Mouse (Mus musculus): Measurements from ENCODE around the gene Fhl4.

Gene Fhl4
- long read RNA-seq, experiment 1, partial matches to known transcripts: 0 of 1 reads
- long read RNA-seq, experiment 1, other reads (novel, unspliced or antisense): 1 of 1 reads
- long read RNA-seq, experiment 2: 0 reads

DNA sequence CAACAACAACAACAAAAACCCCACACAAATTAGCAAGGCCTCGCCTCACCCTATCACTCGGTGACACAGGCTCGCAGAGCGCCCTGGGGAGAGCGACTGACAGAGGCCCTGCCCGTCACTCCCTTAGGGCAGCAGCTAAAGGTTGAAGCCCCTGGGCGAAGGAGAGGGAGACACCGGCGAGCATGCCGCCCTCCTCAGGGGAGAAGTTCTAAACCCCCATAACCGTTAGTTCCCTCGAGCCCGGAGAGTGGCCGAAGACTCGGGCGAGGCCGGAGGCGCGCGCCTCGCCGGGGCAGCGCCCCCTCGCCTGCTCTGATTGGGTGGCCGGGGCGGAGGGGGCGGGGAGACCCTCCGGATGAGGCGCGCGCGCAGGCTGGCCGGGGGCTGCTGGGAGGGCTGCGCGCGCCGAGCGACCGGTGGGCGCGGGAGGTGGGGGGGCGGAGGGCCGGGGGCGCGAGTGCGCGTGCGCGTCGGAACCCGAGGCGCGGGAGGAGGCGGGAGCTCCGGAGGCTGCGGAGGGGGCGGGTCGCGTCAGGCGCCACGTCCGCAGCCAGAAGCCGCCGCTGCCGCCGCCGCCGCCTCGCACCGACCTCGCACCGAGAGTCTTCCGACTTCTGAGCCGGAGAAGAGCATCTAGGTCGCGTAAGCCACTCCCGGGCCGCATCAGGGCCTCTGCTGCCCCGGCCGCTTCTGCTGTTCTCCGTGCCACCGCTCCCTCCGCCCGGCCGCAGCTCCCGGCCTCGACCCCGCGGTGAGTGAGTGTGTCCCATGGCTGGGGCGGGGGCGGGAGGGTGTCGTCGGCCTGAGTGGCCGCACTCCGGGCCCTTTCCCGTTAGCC is at the start of gene Fhl4, which contains the start of gene Tmem263:
Fhl4 (minus strand) TSS at position 249 of the 838 bp plus-strand sequence.
Tmem263 (plus strand) TSS at position 381 of the 838 bp plus-strand sequence.
- intact Hi-C loops (cut with DNase I): no loop called here

DNA sequence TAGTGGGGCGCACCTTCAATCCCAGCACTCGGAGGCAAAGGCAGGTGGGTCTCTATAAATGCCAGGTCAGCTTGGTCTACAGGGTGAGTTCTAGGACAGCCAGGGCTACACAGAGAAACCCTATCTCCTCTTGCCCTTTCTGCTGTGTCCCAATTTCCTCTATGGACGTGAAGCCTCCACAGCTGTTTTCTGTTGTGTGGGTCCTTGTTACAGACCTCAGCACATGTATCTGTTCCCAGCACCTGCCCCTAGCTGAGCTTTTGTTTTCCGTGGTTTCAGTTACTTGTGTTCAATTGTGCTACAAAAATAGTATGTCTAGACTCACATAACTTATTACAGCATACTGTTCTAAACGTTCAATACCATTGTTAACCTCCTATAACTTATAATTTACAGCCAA is 46.9 kb upstream of the Fhl4 start:
- intact Hi-C loops (cut with DNase I): no loop called here

DNA sequence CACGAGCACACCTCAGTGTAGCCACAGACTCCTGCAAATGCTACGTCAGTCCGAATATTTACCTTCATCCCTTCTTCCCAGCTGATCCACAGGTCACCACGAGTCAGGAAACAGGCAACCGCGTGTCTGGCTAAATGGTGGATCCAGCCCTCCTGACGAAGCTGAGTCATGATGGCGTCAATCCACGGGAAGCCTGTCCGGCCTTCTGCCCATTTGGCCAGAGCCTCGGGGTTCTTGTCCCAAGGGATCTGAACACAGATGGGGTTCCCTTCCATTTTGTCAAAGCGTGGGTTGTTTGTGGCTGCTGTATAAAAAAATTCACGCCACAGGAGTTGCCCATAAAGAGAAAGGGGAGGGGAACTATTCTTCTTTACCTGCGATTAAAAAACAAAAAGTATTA is 44.0 kb upstream of the Fhl4 start:
- intact Hi-C loops (cut with DNase I): no loop called here

DNA sequence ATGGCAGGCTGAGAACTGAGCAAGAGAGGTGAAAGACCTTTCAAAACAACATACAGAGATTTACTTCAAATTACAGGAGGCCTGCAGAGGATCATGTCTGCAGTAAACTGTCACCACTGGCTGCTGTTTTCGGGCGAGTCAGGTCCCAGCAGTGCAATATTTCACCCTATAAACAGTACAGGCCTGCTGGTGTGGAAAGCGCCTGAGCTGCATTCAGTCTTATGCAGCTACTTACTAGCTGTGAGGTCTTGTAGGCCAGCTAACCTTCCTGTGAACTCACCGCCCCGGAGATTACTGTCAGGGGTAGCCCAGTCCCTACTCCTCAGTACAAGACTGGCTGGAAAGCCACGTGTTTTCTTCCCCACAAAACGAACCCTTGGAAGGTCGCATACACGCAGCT is 39.2 kb upstream of the Fhl4 start:
- intact Hi-C loops (cut with DNase I): no loop called here

DNA sequence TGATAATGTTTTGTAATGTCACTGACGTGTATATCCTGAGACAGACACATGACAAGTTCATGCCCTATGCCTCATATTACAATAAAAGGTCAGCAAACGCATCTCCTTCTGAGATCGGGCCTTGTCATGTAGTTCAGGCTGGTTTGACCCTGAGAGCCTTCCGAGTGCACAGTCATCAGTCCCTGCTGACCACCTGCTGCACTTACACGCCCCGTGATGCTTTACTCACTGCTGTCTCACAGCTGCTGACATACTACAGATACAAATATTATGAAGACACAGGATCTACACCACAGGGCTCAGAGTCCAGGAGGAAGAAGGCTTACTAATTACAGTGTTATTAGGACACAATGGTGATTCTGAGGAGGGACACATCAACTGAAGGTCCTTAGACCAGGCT is 34.3 kb upstream of the Fhl4 start:
- intact Hi-C loops (cut with DNase I): no loop called here

DNA sequence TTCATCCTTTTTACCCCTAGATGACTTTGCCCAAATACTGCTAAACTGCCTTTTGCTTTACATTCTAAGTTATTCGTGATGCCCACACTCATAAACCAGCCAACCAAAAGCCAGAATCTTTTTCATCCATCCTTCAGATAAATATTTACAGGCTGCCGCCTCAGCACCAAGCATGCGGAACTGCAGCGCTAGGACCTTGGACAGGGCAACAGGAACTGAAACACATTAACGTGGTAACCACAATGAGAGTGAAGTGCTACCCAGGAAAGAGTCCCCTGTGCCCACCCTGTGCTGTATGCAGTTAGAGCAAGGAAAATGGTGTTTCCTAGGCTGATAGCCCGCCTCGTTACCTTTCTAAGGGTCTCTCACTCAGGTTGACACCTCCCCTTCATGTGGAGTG is 26.2 kb upstream of the Fhl4 start:
- intact Hi-C loops (cut with DNase I): no loop called here

DNA sequence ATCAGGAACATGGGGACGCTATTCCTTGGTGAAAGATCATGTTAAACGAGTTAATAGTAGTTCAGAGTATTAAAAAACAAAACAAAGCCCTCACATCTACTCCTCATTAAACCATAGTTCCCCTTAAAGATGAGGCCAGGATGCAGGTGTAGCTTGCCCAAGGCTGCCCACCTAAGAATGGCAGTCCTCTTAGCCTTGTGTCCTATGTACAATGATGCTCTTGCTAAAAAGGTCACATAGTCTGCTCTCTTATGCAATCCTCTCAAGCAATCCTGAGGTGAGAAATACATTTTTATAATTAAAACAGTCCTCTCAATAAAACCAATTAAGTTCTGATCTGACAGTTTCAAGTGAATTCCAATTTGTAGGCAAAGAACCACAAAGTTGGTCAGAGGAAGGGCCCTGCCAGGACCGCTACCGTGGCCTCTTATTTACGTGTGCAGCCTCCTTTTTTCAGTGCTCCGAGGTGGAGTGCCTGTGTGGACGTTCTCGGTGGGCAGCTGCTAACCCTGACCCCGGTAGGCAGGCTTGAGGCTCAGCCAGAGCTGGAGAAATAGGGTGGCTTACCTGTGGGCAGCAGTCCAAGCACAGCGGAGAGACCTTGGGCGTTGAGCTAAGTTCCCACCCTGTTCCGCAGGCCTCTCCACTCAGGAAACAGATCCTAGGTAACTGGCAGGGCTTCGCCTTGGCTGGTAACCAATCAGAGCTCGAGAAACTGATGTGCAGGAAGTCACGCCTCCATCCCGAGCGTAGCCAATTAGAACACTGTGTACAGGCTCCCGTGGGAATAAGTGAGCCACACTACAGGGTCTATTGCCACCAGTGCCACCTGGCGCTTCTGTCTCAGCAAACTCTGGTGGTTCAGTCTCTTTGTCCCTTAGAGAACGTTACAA is 25.3 kb upstream of the Fhl4 start, which contains the start of gene Mterf2:
Mterf2 (minus strand) TSS at position 633 of the 893 bp plus-strand sequence.
- intact Hi-C loops (cut with DNase I): no loop called here

DNA sequence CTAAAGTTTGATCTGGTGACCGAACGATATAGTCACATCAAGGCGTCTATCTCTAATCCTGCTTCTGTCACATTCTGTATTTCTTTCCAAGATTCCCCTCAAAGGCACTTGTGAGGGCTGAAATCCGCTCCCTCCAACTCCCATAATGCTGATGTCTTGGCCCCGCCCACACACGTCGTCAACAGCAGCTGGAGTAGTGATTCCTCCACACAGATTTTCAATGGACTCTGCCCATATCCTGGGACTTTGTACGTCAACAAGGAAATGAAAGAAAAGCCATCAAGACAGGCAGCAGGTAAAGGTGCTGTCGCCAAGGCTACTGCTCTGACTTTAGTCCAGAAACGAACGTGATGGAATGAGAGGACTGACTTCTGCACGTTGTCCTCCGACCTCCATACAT is 22.9 kb upstream of the Fhl4 start:
- intact Hi-C loops (cut with DNase I): no loop called here

DNA sequence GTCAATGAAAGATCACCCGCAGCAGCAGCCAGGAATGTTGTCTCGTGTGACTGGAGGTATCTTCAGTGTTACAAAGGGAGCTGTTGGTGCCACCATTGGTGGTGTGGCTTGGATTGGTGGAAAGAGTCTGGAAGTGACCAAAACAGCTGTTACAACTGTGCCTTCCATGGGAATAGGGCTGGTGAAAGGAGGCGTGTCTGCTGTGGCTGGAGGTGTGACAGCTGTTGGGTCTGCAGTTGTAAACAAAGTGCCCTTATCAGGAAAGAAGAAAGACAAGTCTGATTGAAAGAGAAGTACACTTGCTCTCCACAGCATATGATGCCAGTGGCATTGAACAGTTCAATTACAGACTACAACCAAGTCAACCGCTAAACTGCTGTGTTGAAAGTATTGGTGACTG is 12.1 kb upstream of the Fhl4 start:
- intact Hi-C loops (cut with DNase I): no loop called here

DNA sequence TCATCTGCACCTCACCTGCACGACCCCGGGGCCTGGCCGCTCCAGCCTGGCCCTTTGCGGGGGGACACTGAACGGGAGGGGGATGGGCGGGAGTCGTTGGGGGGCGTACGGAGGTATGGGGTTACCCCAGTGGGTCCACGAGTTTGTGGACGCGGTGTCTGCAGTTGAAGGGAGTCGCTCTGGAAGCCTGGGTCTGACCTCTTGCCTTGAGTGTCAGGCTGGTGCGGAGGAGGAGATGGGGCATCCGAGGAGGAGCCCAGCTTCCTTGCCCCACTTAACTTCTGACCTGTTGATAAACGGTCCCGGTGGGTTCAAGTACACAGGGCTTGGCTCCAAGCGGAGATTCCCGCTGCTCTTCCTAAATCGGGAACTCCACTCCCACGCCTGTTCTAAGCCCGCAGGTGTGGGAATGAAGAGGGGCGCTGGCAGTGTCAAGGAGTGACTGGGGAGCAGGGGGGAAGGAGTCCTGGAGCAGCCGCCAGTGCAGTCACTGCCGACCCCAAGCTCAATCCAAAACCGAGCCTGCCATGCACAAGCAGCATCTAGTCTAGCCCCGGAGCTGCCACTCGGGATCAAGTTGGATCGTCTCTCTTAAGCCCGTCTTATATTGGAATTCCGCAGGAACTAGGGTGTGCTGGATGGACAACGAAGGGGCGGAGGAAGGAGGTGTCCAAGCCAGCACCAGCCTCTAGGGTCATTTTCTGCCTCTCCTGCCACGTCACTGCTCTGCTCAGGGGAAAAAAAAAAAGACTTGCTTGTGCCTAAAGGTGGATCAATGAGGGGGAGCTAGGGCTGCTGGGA is 990 bp upstream of the Fhl4 start:
- intact Hi-C loops (cut with DNase I): no loop called here

DNA sequence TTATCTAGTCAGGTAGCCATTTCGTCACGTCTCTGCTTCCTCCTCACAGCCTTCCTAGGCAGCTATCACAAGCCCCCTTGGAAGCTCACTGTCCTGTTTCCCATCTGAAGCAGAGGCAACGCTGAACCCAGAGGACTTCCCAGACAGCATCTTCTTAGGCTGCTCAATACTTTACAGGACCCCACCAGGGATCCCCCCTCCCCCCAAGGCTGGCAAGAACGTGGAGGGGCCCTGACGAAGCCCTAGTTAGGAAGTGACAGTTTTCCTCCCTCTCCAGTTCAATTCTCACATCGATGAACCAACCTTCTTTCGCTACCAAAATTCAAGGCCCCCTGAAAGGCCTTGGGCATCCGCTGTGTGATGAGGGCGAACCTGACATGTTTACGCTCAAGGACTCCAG is 454 bp downstream of the Fhl4 start:
- intact Hi-C loops (cut with DNase I): no loop called here

DNA sequence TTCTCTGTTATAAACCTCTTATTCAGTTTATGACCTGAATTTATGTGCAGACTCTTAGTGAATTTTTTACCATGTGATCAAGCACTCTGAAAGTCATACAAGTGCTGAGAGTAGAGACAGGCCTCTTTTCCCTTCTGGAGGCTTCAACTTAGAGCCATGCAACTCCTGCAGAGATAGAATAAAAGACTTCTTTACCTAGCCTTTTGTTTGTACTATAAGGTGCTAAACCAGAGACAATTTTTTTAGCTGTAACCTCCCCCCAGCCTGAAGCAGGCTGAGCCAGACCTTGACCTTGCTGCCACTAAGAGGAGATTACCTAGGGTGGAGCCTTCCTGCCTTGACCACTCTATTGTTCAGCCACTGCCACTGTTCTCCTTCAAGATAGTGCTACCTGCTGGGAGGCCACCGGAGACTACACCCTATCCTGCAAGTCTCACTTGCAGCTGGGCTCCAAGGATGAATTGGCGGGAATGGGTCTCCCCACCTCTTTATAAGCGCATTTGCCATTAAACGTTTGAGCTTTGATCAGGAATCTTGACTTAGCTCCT is 30.6 kb downstream of the Fhl4 start:
- intact Hi-C loops (cut with DNase I): no loop called here

DNA sequence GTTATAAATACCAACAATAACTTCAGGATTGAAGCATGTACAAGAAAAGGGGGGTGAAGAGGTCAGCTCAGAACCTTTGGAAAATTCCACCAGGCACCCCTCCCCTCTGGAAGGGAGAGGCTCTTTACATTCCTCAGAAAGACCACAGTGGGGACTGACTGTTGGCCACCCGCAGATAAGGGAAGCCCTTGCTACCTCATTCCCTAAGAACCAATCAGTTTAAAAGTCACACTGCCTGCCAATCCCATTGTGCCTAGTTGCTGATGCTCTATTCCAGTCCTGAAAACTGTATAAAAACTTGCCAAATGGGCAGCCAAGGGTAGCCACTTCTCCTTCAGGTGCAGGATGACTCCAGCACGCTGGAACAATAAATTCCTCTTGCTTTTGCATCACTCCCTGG is 47.4 kb downstream of the Fhl4 start:
- intact Hi-C loops (cut with DNase I): no loop called here

DNA sequence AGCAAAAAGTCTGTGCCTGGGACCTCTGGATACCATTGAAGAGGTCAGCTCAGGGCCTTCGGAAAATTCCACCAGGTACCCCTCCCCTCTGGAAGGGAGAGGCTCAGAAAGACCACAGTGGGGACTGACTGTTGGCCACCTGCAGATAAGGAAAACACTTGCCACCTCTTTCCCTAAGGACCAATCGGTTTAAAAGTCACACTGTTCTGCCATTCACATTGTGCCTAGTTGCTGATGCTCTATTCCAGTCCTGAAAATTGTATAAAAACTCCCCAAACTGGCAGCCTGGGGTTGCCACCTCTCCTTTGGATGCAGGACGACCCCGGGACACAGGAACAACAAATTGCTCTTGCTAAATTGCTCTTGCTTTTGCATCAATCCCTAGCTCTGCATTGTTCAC is 49.8 kb downstream of the Fhl4 start:
- intact Hi-C loops (cut with DNase I): no loop called here

DNA sequence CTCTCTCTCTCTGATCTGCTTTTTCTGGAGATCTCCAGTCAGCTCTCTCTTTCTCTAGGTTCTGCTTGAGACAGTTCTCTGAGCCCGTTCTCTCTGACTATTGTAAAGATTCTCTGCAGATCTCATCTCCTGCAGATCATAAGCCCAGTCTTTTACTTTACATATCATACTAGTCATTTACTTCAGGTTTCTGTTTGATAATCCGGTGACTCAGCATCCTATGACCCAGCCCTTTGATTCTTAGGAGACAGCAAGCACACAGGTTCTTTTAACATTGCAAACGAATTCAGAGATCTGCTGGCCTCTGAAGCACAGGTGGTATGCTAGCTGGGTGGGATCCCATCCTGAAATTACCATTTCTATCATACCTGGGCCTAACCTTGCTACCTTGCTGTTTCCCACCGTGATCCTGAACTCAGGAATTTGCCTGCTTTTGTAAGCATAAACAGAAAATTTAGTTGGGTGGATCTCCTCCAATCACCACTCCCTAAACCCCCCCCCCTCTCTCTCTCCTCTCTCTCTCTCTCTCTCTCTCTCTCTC is 51.6 kb downstream of the Fhl4 start:
- intact Hi-C loops (cut with DNase I): no loop called here

DNA sequence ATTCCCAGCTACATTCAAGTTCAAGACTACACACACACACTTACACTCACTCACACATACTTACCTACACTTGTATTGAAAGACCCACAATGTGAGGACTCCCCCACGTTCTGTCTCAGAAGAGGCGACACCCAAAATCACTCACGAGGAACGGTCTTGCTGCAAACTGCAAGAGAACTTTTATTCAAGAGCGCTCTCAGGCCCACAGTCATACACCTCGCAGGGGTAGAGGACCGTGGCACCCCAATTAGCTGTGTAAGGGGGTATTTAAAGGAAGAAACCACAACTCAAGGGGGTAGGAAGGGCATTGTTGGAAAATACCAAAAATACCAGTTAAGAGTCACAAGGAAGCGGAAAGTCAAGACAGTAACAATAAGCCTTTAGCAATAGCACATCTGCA is 54.3 kb downstream of the Fhl4 start:
- intact Hi-C loops (cut with DNase I): loop anchor here (5.0 kb wide), 2 partner anchors 211 to 406 kb away; no protein-coding TSS in a partner anchor

DNA sequence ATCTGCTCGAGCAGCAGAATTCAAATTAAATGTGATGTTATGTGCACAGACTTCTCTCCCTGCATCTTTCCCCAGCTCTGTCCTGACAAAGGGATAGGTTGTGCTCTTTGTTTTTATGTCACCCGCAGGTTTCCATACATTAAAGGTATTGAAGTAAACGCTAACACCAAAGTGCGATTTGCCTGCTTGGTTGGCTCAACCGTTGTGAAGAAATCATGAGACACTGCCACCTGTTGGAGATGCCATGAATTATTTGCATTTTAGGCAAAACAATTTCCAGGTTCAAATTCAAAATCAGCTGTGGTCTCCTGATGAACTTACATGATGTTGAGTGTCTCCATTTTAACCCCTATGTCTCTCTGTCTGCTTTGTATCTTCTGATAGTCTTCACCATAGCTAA is 55.7 kb downstream of the Fhl4 start:
- intact Hi-C loops (cut with DNase I): loop anchor here (5.0 kb wide), 2 partner anchors 209 to 404 kb away; no protein-coding TSS in a partner anchor
